Mouse (Mus musculus) kidney, postnatal 14 days (tissue): ENCODE measurements around the gene Gm15217.

ENCODE experiments used
- DNase-seq: peaks from one replicate; pipeline ENCODE4 v3.0.0; 2022; ENCODE audit warnings: mixed read lengths

Gm15217 gene

GRCm38 (mm10) chr14:46398091-46398695 lies 19.0 kb downstream of the Gm15217 start:
- peak; percentile 42 for DNase-seq

- peak; percentile 27 for DNase-seq
Observed at GRCm38 (mm10) chr14:46399925-46400324, 20.7 kb downstream of the Gm15217 start.

- DNase-seq: no peak
Observed at GRCm38 (mm10) chr14:46408319-46408718, 29.1 kb downstream of the Gm15217 start.

GRCm38 (mm10) chr14:46409016-46409415 lies 29.8 kb downstream of the Gm15217 start:
- DNase-seq: no peak

GRCm38 (mm10) chr14:46410557-46411120 lies 31.4 kb downstream of the Gm15217 start:
- no peak for DNase-seq

GRCm38 (mm10) chr14:46412497-46413000 lies 33.3 kb downstream of the Gm15217 start:
- no peak for DNase-seq

- DNase-seq: no peak
Observed at GRCm38 (mm10) chr14:46418371-46419097, 39.3 kb downstream of the Gm15217 start.

GRCm38 (mm10) chr14:46419269-46419668 lies 40.1 kb downstream of the Gm15217 start:
- DNase-seq: peak; percentile 32

- DNase-seq: no peak
Observed at GRCm38 (mm10) chr14:46421823-46422222, 42.6 kb downstream of the Gm15217 start.

- DNase-seq: no peak
Observed at GRCm38 (mm10) chr14:46427251-46427650, 48.0 kb downstream of the Gm15217 start.

- DNase-seq: no peak
Observed at GRCm38 (mm10) chr14:46430231-46430630, 51.0 kb downstream of the Gm15217 start.
